Mouse (Mus musculus): ENCODE data around the gene 1700029I15Rik.

1700029I15Rik gene

GRCm38 (mm10) chr2:92384101-92384500 is 1.8 kb downstream of the 1700029I15Rik start:
- no peak for TF ChIP-seq GATA4 (IDR thresholded peaks at IDR 0.05; ENCODE audit: insufficient replicate concordance, low read length)

GRCm38 (mm10) chr2:92385113-92386051 is 3.0 kb downstream of the 1700029I15Rik start:
- no peak for TF ChIP-seq GATA4 (IDR thresholded peaks at IDR 0.05; ENCODE audit: insufficient replicate concordance, low read length)

GRCm38 (mm10) chr2:92386821-92387570 is 4.7 kb downstream of the 1700029I15Rik start:
- no peak for TF ChIP-seq GATA4 (IDR thresholded peaks at IDR 0.05; ENCODE audit: insufficient replicate concordance, low read length)

- TF ChIP-seq GATA4 (IDR thresholded peaks at IDR 0.05; ENCODE audit: insufficient replicate concordance, low read length): no peak
Observed at GRCm38 (mm10) chr2:92387646-92388045, 5.3 kb downstream of the 1700029I15Rik start.

- no peak for TF ChIP-seq GATA4 (IDR thresholded peaks at IDR 0.05; ENCODE audit: insufficient replicate concordance, low read length)
Observed at GRCm38 (mm10) chr2:92388081-92388517, 5.8 kb downstream of the 1700029I15Rik start.

- no peak for TF ChIP-seq GATA4 (IDR thresholded peaks at IDR 0.05; ENCODE audit: insufficient replicate concordance, low read length)
Observed at GRCm38 (mm10) chr2:92388891-92389641, 6.7 kb downstream of the 1700029I15Rik start.

GRCm38 (mm10) chr2:92389645-92390044 is 7.3 kb downstream of the 1700029I15Rik start:
- no peak for TF ChIP-seq GATA4 (IDR thresholded peaks at IDR 0.05; ENCODE audit: insufficient replicate concordance, low read length)

GRCm38 (mm10) chr2:92390206-92390930 is 8.0 kb downstream of the 1700029I15Rik start:
- TF ChIP-seq GATA4 (IDR thresholded peaks at IDR 0.05; ENCODE audit: insufficient replicate concordance, low read length): no peak

GRCm38 (mm10) chr2:92391116-92391515 is 8.8 kb downstream of the 1700029I15Rik start:
- TF ChIP-seq GATA4 (IDR thresholded peaks at IDR 0.05; ENCODE audit: insufficient replicate concordance, low read length): no peak

- no peak for TF ChIP-seq GATA4 (IDR thresholded peaks at IDR 0.05; ENCODE audit: insufficient replicate concordance, low read length)
Observed at GRCm38 (mm10) chr2:92391703-92392317, 9.5 kb downstream of the 1700029I15Rik start.

GRCm38 (mm10) chr2:92392318-92393264 is 10.3 kb downstream of the 1700029I15Rik start:
- no peak for TF ChIP-seq GATA4 (IDR thresholded peaks at IDR 0.05; ENCODE audit: insufficient replicate concordance, low read length)

- no peak for TF ChIP-seq GATA4 (IDR thresholded peaks at IDR 0.05; ENCODE audit: insufficient replicate concordance, low read length)
Observed at GRCm38 (mm10) chr2:92395535-92395934, 13.2 kb downstream of the 1700029I15Rik start.

GRCm38 (mm10) chr2:92397436-92397835 is 15.1 kb downstream of the 1700029I15Rik start:
- no peak for TF ChIP-seq GATA4 (IDR thresholded peaks at IDR 0.05; ENCODE audit: insufficient replicate concordance, low read length)

All from liver, adult (tissue).